Mouse (Mus musculus) liver, postnatal 0 days (tissue): Measurements from ENCODE around the gene Sergef. TPM values are rescaled to one million over a fixed set of nuclear protein-coding genes. Genes with fewer than 3 reads are reported as not detected.
"Not testable (repeated sequence)": the region's sequence is repeated elsewhere in the genome, so short reads cannot be mapped to it uniquely, and the experiment has no call there.

Source experiments
- ATAC-seq: fragments of 200-750 bp; cut with Nextera tagmentation; 2 replicates; pipeline ENCODE4 v1.8.0; 2017; ENCODE audit warnings: mild to moderate bottlenecking, moderate library complexity
- DNase-seq: peaks from one replicate; pipeline ENCODE4 v3.0.0-alpha.2; 2016
- H3K27ac ChIP-seq: fragments of 300-500 bp; sonication (generic); 2 replicates; pipeline ENCODE4 v1.5.1; 2014; ENCODE audit warnings: antibody characterized with exemption, moderate library complexity, mild to moderate bottlenecking, low read depth
- H3K27me3 ChIP-seq: fragments of 300-500 bp; sonication (generic); 2 replicates; pipeline ENCODE4 v1.6.1; 2014; ENCODE audit warnings: low read length, control low read depth, mixed read lengths; ENCODE audit not compliant: insufficient read depth
- H3K36me3 ChIP-seq: fragments of 300-500 bp; sonication (generic); replicated peaks from 2 replicates; pipeline ENCODE4 v1.6.1; 2014; ENCODE audit warnings: mild to moderate bottlenecking, control low read depth, low read length, moderate library complexity, mixed read lengths; ENCODE audit not compliant: insufficient read depth
- H3K4me1 ChIP-seq: fragments of 300-500 bp; sonication (generic); 2 replicates; pipeline ENCODE4 v1.6.1; 2014; ENCODE audit warnings: antibody characterized with exemption, mild to moderate bottlenecking, control low read depth; ENCODE audit not compliant: insufficient read depth
- H3K4me2 ChIP-seq: fragments of 300-500 bp; sonication (generic); 2 replicates; pipeline ENCODE4 v1.6.1; 2014; ENCODE audit warnings: low read depth, mild to moderate bottlenecking, low read length, moderate library complexity, mixed read lengths
- H3K4me3 ChIP-seq: fragments of 300-500 bp; sonication (generic); 2 replicates; pipeline ENCODE4 v1.5.1; 2014; ENCODE audit warnings: low read depth, low read length
- H3K9ac ChIP-seq: fragments of 300-500 bp; sonication (generic); replicated peaks from 2 replicates; pipeline ENCODE4 v1.6.1; 2014; ENCODE audit warnings: mild to moderate bottlenecking, moderate library complexity
- H3K9me3 ChIP-seq: fragments of 300-500 bp; sonication (generic); 2 replicates; pipeline ENCODE4 v1.6.1; 2016; ENCODE audit warnings: mild to moderate bottlenecking, control low read depth, low read length, mixed read lengths
- CTCF ChIP-seq: sonication (generic); IDR thresholded peaks from 2 replicates; pipeline ENCODE4 v1.5.1; 2016; ENCODE audit warnings: antibody characterized with exemption, low read depth
- EP300 ChIP-seq: IDR thresholded peaks from 2 replicates; pipeline ENCODE4 v1.6.1; 2016; ENCODE audit warnings: antibody characterized with exemption, low read depth, mild to moderate bottlenecking
- WGBS: fragments of 180-500 bp; shearing (Covaris S2); extraction: QIAGEN DNeasy Blood & Tissue Kit; methylation state at CpG from one replicate; pipeline ENCODE4 v1.1.7; 2014; ENCODE audit not compliant: insufficient replicate concordance; 5-methylcytosine and 5-hydroxymethylcytosine counted together
- polyA plus RNA-seq: library from polyadenylated mRNA; unstranded; fragments of >200 nt; fragmentation: Nextera tagmentation; extraction: Ambion mirVana; gene quantifications from 2 replicates; pipeline ENCODE4 v1.2.1, GENCODE M21; 2015

The Sergef gene
- polyA plus RNA-seq, 1 experiment from 2014 or later = 4.3 TPM

GRCm38 (mm10) chr7:46675061-46675460 is 35.5 kb upstream of the Sergef start:
- DNase-seq (no peak), ATAC-seq (no peak)
- H3K4me1 ChIP-seq = no peaks in the 10 kb centered on the region; the same call in 1 of the 2 replicates
- H3K9ac ChIP-seq = no peak overlapping the region
- no peaks in the 10 kb centered on the region for H3K9me3 ChIP-seq
- no peak overlapping the region for H3K4me3 ChIP-seq
- H3K36me3 ChIP-seq = no peaks in the 10 kb centered on the region
- H3K27me3 ChIP-seq = 0 out of 2 replicates have a peak, but pooled peaks cover 3% of the 10 kb centered on the region
- no peak overlapping the region for H3K27ac ChIP-seq
- H3K4me2 ChIP-seq = no peak overlapping the region
- no peak for TF ChIP-seq CTCF
- no peak for TF ChIP-seq EP300
- 87% methylated on average over 7 of the region's 7 CpGs for WGBS

DNA sequence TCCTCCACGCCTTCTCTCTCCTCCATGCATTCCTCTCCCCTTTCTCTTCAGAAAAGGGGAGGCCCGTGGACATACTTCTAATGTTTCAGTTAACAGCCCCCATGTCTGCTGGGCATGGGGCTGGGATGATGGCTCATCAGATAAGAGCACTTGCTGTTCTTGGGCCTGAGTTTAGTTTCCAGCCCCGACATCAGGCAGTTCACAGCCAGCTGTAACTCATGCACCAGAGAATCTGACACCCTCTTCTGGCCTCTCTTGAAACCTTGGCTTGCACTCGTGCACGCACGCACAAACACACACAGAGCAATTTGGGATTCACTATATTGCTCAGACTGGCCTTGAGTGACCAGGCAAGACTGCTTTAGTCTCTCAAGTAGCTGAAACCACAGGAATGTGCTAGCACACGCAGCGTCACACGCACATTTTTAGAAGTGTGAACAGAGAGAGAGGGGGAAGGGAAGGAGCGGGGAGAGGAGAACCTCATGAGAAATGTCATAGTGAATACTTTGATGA is 32.6 kb upstream of the Sergef start, which contains the start of gene Tph1:
Gene Tph1, minus strand, starts transcription at position 378 of the 513 bp plus-strand sequence.
- 44% methylated on average over 10 of the region's 10 CpGs for WGBS
- no peaks in the 10 kb centered on the region for H3K36me3 ChIP-seq
- H3K27ac ChIP-seq = no peak within 1 kb of the TSS
- no peak within 1 kb of the TSS for H3K4me2 ChIP-seq
- no peaks in the 10 kb centered on the region for H3K9me3 ChIP-seq
- H3K9ac ChIP-seq = no peak within 1 kb of the TSS
- no peak within 1 kb of the TSS for H3K4me3 ChIP-seq
- peaks cover 11% of the 10 kb centered on the region for H3K27me3 ChIP-seq
- H3K4me1 ChIP-seq = peaks cover 3% of the 10 kb centered on the region
- ATAC-seq = no peak
- TF ChIP-seq CTCF (no peak), EP300 (no peak)
- no peak for DNase-seq

- no peaks in the 10 kb centered on the region for H3K36me3 ChIP-seq
- H3K27me3 ChIP-seq = peaks cover 24% of the 10 kb centered on the region
- no peak overlapping the region for H3K4me2 ChIP-seq
- H3K4me3 ChIP-seq = no peak overlapping the region
- H3K9me3 ChIP-seq = no peaks in the 10 kb centered on the region
- DNase-seq = peak; percentile 37
- TF ChIP-seq CTCF (no peak), EP300 (no peak)
- peaks cover 4% of the 10 kb centered on the region; the same call in 1 of the 2 replicates for H3K4me1 ChIP-seq
- no peak for ATAC-seq
- no peak overlapping the region for H3K9ac ChIP-seq
- 4% methylated on average over 21 of the region's 21 CpGs for WGBS
- no peak overlapping the region for H3K27ac ChIP-seq
Observed at GRCm38 (mm10) chr7:46667256-46667655, 27.6 kb upstream of the Sergef start.

GRCm38 (mm10) chr7:46665236-46665635 is 25.6 kb upstream of the Sergef start:
- no peak for TF ChIP-seq EP300
- peak; percentile 74 for TF ChIP-seq CTCF
- H3K4me1 ChIP-seq = peaks cover 4% of the 10 kb centered on the region; the same call in 1 of the 2 replicates
- no peaks in the 10 kb centered on the region for H3K36me3 ChIP-seq
- no peak overlapping the region for H3K27ac ChIP-seq
- 20% methylated on average over 9 of the region's 9 CpGs for WGBS
- peaks cover 21% of the 10 kb centered on the region for H3K27me3 ChIP-seq
- ATAC-seq (no peak), DNase-seq (peak; percentile 47)
- no peak overlapping the region for H3K9ac ChIP-seq
- H3K4me2 ChIP-seq = no peak overlapping the region
- H3K4me3 ChIP-seq = no peak overlapping the region
- no peaks in the 10 kb centered on the region for H3K9me3 ChIP-seq

GRCm38 (mm10) chr7:46661591-46662090 is 22.0 kb upstream of the Sergef start:
- no peak overlapping the region for H3K4me2 ChIP-seq
- no peaks in the 10 kb centered on the region for H3K9me3 ChIP-seq
- DNase-seq (no peak), ATAC-seq (no peak)
- H3K9ac ChIP-seq = no peak overlapping the region
- no peaks in the 10 kb centered on the region for H3K36me3 ChIP-seq
- no peak for TF ChIP-seq CTCF
- TF ChIP-seq EP300 = no peak
- H3K4me3 ChIP-seq = no peak overlapping the region
- no peaks in the 10 kb centered on the region for H3K4me1 ChIP-seq
- peaks cover 11% of the 10 kb centered on the region for H3K27me3 ChIP-seq
- no peak overlapping the region for H3K27ac ChIP-seq
- 63% methylated on average over 18 of the region's 18 CpGs for WGBS

- ATAC-seq (no peak), DNase-seq (no peak)
- Histone ChIP-seq H3K36me3 (no peaks in the 10 kb centered on the region), H3K9ac (no peak overlapping the region), H3K9me3 (no peaks in the 10 kb centered on the region), H3K4me3 (no peak overlapping the region), H3K4me1 (no peaks in the 10 kb centered on the region), H3K27ac (no peak overlapping the region), H3K4me2 (no peak overlapping the region), H3K27me3 (no peaks in the 10 kb centered on the region)
- no peak for TF ChIP-seq CTCF
- no peak for TF ChIP-seq EP300
- 40% methylated on average over 2 of the region's 2 CpGs for WGBS
Observed at GRCm38 (mm10) chr7:46652279-46652678, 12.7 kb upstream of the Sergef start.

DNA sequence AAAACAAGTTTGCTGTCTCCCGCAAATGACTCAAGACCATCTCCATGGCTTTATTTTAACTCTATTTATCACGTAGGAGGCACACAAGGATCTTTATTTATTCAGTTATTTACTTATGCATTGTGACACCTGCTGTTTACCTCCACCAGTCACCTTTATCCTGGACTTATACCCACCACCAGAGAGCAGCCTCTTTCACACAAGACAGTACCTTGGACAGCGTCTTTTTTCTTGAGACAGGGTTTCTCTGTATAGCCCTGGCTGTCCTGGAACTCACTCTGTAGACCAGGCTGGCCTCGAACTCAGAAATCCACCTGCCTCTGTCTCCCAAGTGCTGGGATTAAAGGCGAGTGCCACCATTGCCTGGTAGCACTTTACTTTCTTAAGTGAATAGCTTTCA is 10.6 kb upstream of the Sergef start:
- not testable (repeated sequence) for H3K4me3 ChIP-seq, H3K27me3 ChIP-seq, H3K4me1 ChIP-seq, H3K9me3 ChIP-seq, DNase-seq, H3K4me2 ChIP-seq, H3K36me3 ChIP-seq, H3K9ac ChIP-seq, H3K27ac ChIP-seq
- WGBS = 38% methylated on average over 5 of the region's 5 CpGs
- ATAC-seq = peak; percentile 21; the same call in 1 of the 2 replicates
